Mouse (Mus musculus) embryonic facial prominence, embryonic 14.5 days (tissue): ENCODE data around the gene Cd5. TPM values are rescaled to one million over a fixed set of nuclear protein-coding genes. Genes with fewer than 3 reads are reported as not detected.

Experiments used
- ATAC-seq: fragments of 200-750 bp; cut with Nextera tagmentation; 2 replicates; pipeline ENCODE4 v1.8.0; 2017; ENCODE audit warnings: low read depth, moderate number of reproducible peaks, moderate TSS enrichment
- DNase-seq: peaks from one replicate; pipeline ENCODE4 v3.0.0-alpha.2; 2015; ENCODE audit warnings: low spot score
- H3K27ac ChIP-seq: fragments of 300-500 bp; sonication (generic); replicated peaks from 2 replicates; pipeline ENCODE4 v1.5.1; 2014; ENCODE audit warnings: low read depth, mild to moderate bottlenecking, low read length, moderate library complexity
- H3K27me3 ChIP-seq: fragments of 300-500 bp; sonication (generic); replicated peaks from 2 replicates; pipeline ENCODE4 v1.6.1; 2014; ENCODE audit warnings: low read length; ENCODE audit not compliant: control insufficient read depth, insufficient read depth
- H3K36me3 ChIP-seq: fragments of 300-500 bp; sonication (generic); 2 replicates; pipeline ENCODE4 v1.6.1; 2014; ENCODE audit warnings: low read length, mixed read lengths; ENCODE audit not compliant: control insufficient read depth, insufficient read depth
- H3K4me1 ChIP-seq: fragments of 300-500 bp; sonication (generic); 2 replicates; pipeline ENCODE4 v1.6.1; 2014; ENCODE audit warnings: antibody characterized with exemption, low read length; ENCODE audit not compliant: control insufficient read depth, insufficient read depth
- H3K4me2 ChIP-seq: fragments of 300-500 bp; sonication (generic); 2 replicates; pipeline ENCODE4 v1.6.1; 2014; ENCODE audit warnings: low read depth, mild to moderate bottlenecking, low read length, moderate library complexity, mixed read lengths
- H3K4me3 ChIP-seq: fragments of 300-500 bp; sonication (generic); 2 replicates; pipeline ENCODE4 v1.5.1; 2014; ENCODE audit warnings: low read depth, mild to moderate bottlenecking, low read length
- H3K9ac ChIP-seq: fragments of 300-500 bp; sonication (generic); 2 replicates; pipeline ENCODE4 v1.6.1; 2014; ENCODE audit warnings: low read depth, mild to moderate bottlenecking, low read length, moderate library complexity, mixed read lengths
- H3K9me3 ChIP-seq: fragments of 300-500 bp; sonication (generic); 2 replicates; pipeline ENCODE4 v1.6.1; 2016; ENCODE audit warnings: low read length; ENCODE audit not compliant: control insufficient read depth
- WGBS: fragments of 180-500 bp; shearing (Covaris S2); extraction: QIAGEN DNeasy Blood & Tissue Kit; methylation state at CpG from one replicate; pipeline ENCODE4 v1.1.7; 2014; 5-methylcytosine and 5-hydroxymethylcytosine counted together
- polyA plus RNA-seq: library from polyadenylated mRNA; unstranded; fragments of >200 nt; fragmentation: Nextera tagmentation; extraction: Ambion mirVana; gene quantifications from 2 replicates; pipeline ENCODE4 v1.2.1, GENCODE M21; 2014

Gene Cd5
- polyA plus RNA-seq, 1 experiment from 2014 or later = 0.78 TPM

DNA sequence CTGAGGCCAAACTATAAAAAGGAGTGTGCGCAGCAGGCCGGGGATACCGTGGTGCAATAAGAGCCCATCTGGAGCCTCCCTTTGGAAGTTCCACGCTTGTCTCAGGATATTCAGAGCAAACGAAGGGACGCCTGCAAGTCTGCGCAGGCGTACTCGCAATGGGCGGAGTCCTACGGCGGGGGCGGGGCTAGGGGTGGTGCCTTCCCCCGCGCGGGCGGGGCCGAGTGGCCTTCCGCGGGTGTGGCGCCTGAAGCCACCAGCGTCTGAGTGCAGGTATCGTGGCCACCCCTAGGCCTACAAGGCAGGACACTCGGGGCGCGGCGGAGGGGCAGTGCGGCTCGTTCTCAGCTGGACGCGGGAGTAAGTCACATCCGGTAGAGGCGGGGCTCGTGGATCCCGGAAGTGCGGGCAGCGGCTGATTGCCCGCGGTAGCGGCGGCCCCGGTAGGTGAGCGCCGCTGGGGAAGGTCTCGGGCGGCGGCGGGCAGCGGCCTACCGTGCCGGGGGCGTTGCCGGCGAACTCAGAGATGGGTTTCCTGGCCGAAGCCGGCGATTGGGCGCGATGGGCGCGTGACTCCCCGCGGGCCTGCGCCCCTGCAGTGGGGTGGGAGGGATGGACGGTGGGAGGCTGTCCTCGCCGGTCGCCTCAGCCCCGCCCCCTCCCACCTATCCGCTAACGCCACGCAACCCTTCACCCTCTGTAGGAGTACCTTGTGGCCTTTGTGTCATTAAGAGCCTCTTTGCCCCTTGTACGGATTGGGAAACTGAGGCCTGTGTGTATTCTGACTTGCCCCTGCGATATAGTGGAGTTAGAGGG is 50.1 kb downstream of the Cd5 start, which contains the start of gene Vps37c:
TSS of gene Vps37c (plus strand) at position 199 of the 816 bp plus-strand sequence.
- H3K4me1 ChIP-seq = peaks cover 23% of the 10 kb centered on the region
- H3K27ac ChIP-seq = peak within 1 kb of the TSS; percentile 96
- H3K27me3 ChIP-seq = no peaks in the 10 kb centered on the region
- under 1% methylated on average over 36 of the region's 74 CpGs for WGBS
- ATAC-seq (peak; percentile 91), DNase-seq (peak; percentile 94)
- H3K9ac ChIP-seq = peak within 1 kb of the TSS; percentile 87
- peak within 1 kb of the TSS; percentile 73 for H3K4me2 ChIP-seq
- H3K36me3 ChIP-seq = no peaks in the 10 kb centered on the region
- H3K9me3 ChIP-seq = no peaks in the 10 kb centered on the region
- H3K4me3 ChIP-seq = peak within 1 kb of the TSS; percentile 85

DNA sequence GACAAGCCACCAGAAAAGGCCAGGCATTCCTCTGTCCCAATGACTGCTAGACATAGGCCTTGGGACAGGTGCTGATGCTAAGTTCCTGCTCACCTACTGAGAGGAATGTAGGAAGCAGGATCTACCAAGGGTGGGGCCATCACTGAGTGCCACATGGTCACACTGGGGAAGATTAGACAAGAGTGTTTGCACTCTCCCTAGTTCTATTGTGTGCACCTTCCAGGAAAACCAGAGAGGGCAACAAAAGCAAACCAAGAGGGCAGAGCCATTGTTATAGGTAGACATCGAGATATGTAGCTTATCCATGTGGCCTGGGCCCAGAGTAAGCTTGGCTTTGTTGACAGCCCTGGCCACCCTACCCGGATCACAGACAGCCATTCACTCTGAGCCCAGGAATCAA is 53.1 kb downstream of the Cd5 start:
- no peak for ATAC-seq

DNA sequence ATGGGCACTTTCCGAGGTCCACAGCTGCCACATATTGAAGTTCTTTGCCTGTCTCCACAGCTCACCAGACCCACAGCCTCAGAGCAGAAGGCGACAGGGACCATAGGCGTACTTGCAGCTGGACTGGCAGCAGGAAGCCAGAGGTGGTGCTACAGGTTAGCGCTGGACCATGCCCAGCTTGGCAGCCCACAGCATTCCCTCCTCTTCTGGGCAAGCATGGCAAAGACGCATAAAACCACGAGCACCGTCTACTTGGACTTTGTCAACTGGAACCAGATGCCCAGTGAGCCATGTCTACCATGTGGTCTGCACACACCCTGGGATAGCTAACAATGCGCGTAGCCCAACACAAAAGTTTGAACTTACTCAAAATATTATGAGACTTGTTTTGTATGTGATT is 53.7 kb downstream of the Cd5 start:
- no peak overlapping the region for H3K4me2 ChIP-seq
- WGBS = 82% methylated on average over 9 of the region's 9 CpGs
- no peak overlapping the region for H3K4me3 ChIP-seq
- H3K9me3 ChIP-seq = no peaks in the 10 kb centered on the region
- H3K36me3 ChIP-seq = no peaks in the 10 kb centered on the region
- no peak overlapping the region for H3K27ac ChIP-seq
- DNase-seq = no peak
- ATAC-seq = no peak
- H3K9ac ChIP-seq = no peak overlapping the region
- H3K4me1 ChIP-seq = peaks cover 12% of the 10 kb centered on the region
- H3K27me3 ChIP-seq = no peaks in the 10 kb centered on the region

More for the DNA sequence above, 53.1 kb downstream of the Cd5 start:
- Histone ChIP-seq H3K27ac (no peak overlapping the region), H3K4me2 (no peak overlapping the region), H3K27me3 (no peaks in the 10 kb centered on the region), H3K9me3 (no peaks in the 10 kb centered on the region), H3K4me3 (no peak overlapping the region), H3K4me1 (peaks cover 18% of the 10 kb centered on the region), H3K36me3 (no peaks in the 10 kb centered on the region), H3K9ac (no peak overlapping the region)
- 74% methylated on average over 2 of the region's 2 CpGs for WGBS
- DNase-seq = no peak

DNA sequence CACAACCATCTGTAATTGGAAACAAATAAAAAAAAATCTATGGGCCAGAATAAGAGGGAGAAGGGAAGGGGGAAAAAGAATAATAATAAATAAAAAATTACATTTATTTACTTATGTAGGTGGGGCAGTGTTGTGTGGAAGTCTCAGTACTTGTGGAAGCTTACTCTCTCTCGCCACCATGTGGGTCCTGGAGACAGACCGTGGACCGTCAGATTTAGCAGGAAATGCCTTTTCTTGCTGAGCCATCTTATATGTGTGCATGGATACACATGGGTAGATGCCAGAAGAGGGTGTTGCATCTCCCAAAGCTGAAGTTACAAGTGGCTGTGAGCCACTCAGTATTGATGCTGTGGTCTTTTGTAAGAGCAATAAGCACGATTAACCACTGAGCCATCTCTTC is 57.2 kb downstream of the Cd5 start:
- H3K27me3 ChIP-seq = no peaks in the 10 kb centered on the region
- H3K4me2 ChIP-seq = no peak overlapping the region
- H3K4me3 ChIP-seq = no peak overlapping the region
- no peak overlapping the region for H3K9ac ChIP-seq
- 0 out of 2 replicates have a peak, but pooled peaks cover 4% of the 10 kb centered on the region for H3K4me1 ChIP-seq
- WGBS = 52% methylated on average over 4 of the region's 4 CpGs
- no peak overlapping the region for H3K27ac ChIP-seq
- DNase-seq (no peak), ATAC-seq (no peak)
- no peaks in the 10 kb centered on the region for H3K9me3 ChIP-seq
- no peaks in the 10 kb centered on the region for H3K36me3 ChIP-seq

DNA sequence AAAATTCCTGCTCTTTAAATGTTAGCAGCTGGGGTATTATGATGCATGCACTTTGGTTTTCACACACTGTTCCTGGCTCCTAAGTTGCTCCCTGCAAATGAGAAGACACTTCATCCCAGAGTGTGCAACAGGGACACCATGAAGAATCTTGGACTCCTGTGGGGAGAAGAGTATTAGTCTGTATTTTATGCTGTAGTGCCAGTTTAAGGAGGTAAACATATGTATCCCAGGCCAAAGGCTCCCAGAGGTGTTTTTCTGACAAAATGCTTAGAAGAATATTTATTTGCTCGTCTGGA is 60.1 kb downstream of the Cd5 start:
- peak overlapping the region; percentile 46; the same call in 1 of the 2 replicates for H3K27ac ChIP-seq
- no peak overlapping the region; the same call in 1 of the 2 replicates for H3K9ac ChIP-seq
- no peak overlapping the region for H3K4me2 ChIP-seq
- WGBS = 69% methylated on average over 1 of the region's 1 CpGs
- H3K36me3 ChIP-seq = no peaks in the 10 kb centered on the region
- 0 out of 2 replicates have a peak, but pooled peaks cover 4% of the 10 kb centered on the region for H3K4me1 ChIP-seq
- no peaks in the 10 kb centered on the region for H3K9me3 ChIP-seq
- DNase-seq = no peak
- no peak overlapping the region for H3K4me3 ChIP-seq
- no peaks in the 10 kb centered on the region for H3K27me3 ChIP-seq
- ATAC-seq = no peak

DNA sequence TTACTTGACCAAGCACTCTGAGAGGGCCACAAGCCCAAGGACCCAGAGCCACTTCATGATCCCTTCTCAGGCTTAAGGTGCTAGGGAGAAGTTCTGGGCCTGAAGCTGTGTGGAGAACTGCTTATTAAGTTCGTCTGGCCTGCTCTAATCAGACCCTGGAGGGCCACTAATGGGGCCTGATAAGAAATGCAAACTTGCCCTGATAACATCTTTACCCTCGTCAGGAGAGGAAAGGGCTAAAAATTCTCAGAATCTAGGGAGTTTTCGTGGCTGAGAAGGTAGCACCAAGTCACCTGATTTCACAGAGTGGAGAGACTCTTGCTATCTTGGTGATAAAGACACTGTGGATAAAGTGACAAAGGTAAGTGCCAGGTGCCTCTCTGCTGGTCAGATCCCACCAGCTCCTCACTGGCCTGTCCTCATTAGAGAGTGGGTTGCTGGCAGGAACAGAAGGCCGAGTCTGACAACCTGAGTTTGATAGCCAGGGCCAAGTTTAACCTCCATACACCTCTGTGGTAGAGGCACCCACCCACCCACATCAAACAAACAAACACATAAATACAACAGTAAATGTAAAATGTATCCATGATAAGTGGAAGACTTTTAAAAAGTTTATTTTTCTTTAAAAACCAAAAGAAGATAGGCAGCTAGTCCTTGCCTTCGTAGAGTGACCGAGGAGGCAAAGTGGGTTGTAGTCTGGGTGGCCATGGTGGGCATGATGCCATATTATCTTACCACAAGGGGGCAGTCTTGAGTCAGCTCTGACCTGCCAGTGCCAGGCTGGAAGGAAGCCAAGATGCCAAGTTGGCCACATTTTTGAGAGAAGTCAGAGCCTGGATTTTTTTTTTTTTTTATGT is 60.7 kb downstream of the Cd5 start, which contains the start of gene Pga5:
TSS of gene Pga5 (minus strand) at position 157 of the 857 bp plus-strand sequence.
- Histone ChIP-seq H3K4me2 (no peak within 1 kb of the TSS), H3K9ac (no peak within 1 kb of the TSS; the same call in 1 of the 2 replicates), H3K4me1 (0 out of 2 replicates have a peak, but pooled peaks cover 4% of the 10 kb centered on the region), H3K4me3 (no peak within 1 kb of the TSS), H3K27ac (peak within 1 kb of the TSS; percentile 46; the same call in 1 of the 2 replicates), H3K27me3 (no peaks in the 10 kb centered on the region), H3K9me3 (no peaks in the 10 kb centered on the region), H3K36me3 (no peaks in the 10 kb centered on the region)
- 37% methylated on average over 6 of the region's 6 CpGs for WGBS
- DNase-seq (peak; percentile 80), ATAC-seq (no peak)

DNA sequence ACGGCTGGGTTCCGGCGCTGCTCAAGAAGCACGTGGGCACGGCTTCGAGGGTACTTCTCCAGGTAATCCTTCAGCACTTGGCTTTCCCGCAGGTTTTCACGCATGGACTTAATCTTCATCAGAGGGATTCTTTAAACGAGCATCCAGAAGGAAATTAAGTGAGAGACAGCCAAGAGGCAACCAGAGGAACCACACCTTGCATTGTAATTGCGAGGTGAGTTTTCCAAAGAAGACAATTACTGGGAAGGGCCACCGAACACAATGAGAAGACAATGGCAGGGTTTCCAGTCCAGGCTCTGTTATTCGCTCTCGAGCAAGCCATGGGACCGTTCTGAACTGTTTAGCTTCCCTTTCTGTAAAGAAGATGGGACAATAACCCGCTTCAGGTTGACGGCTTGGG is 62.1 kb downstream of the Cd5 start:
- DNase-seq (no peak), ATAC-seq (no peak)
- Histone ChIP-seq H3K4me1 (0 out of 2 replicates have a peak, but pooled peaks cover 4% of the 10 kb centered on the region), H3K27me3 (no peaks in the 10 kb centered on the region), H3K36me3 (no peaks in the 10 kb centered on the region), H3K4me2 (no peak overlapping the region), H3K27ac (no peak overlapping the region), H3K9me3 (no peaks in the 10 kb centered on the region), H3K4me3 (no peak overlapping the region), H3K9ac (no peak overlapping the region)
- WGBS = 86% methylated on average over 16 of the region's 16 CpGs

DNA sequence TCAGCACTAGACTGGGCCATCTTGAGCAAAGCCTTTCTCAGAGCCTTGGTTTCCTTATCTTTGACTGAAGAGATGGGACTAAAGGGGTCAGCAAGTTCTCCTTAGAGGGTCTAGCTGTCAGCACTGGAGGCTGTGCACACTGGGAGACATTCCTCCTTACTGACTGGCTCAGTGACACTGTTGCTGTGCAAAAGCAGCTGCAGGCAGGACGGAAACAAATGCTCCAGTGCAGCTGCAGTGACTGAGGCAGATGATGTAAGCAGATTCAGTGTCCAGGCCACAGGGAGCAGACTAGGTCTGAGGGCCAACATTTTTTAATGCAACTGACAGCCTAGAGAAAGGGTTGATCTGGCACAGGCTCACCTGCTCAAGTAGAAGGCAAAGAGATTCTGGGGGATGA is 65.5 kb downstream of the Cd5 start:
- H3K4me2 ChIP-seq = no peak overlapping the region
- DNase-seq = peak; percentile 43
- H3K9ac ChIP-seq = no peak overlapping the region
- no peak overlapping the region for H3K4me3 ChIP-seq
- WGBS = 55% methylated on average over 1 of the region's 1 CpGs
- ATAC-seq = peak; percentile 26; the same call in 1 of the 2 replicates
- H3K27me3 ChIP-seq = no peaks in the 10 kb centered on the region
- H3K9me3 ChIP-seq = no peaks in the 10 kb centered on the region
- no peaks in the 10 kb centered on the region for H3K4me1 ChIP-seq
- no peaks in the 10 kb centered on the region for H3K36me3 ChIP-seq
- H3K27ac ChIP-seq = no peak overlapping the region
